Comparison of ENCODE assay signal across 8 mouse cellular contexts in the genomic region with DNA sequence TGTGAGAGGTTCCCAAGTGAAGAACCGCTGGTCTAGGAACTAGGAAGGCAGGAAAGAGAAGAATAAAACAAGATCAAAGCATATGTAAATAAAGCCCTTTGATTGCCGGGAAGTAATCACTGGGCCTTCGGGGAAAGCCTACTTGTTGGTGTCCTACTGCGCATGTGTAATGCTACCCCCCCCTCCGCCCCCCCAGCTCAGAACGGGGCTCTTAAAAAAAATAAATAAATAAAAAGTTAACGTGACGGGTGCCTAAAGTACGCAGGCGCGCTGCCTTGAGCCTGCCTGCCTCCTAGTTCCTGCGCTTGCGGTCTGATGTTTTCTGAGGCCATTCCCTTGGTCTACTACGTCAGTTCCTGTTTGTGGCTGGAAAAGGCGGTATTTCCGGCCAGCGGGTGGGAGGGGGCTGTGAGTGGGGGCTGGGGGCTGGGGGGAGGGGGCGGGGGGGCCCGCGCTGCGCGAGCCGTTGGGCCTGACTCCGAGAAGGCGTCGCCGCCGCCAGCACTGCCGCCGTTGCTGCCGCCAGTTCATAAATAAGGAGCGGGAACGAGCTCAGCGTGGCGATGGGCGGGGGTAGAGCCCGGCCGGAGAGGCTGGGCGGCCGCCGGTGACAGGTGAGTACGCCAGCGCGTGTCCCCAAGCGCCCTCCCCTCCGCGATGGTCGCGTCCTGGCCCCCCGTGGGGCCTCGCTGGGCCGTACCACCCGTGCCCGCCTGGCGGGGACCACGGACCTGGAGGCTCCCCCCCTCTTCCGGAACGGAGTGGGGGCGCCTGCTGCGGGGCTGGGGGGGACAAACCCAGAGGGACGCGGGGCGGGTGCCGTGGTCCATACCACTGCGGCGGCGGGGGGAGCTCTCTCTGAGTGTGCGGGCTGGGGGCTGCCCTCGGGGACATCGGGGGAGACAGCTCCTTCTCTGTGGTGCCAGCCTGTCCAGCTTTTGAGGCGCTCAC. TPM values are rescaled to one million over a fixed set of nuclear protein-coding genes. Genes with fewer than 3 reads are reported as not detected.
DNase-seq lines count a peak whose midpoint lies in the region; ATAC-seq and TF ChIP-seq lines count a peak whose summit lies in the region.

A gene (plus strand): TSS at position 287 of the 951 bp plus-strand sequence.

- no peaks in the 10 kb centered on the region for H3K27me3 ChIP-seq in embryonic facial prominence, embryonic 14.5 days (replicated peaks; ENCODE audit: control insufficient read depth, insufficient read depth, low read length)
- H3K27me3 ChIP-seq in heart, adult 2 months (ENCODE audit: control insufficient read depth, insufficient read depth, low read length): no peaks in the 10 kb centered on the region
- H3K27me3 ChIP-seq in limb, embryonic 15.5 days: no peaks in the 10 kb centered on the region

- H3K9me3 ChIP-seq in embryonic facial prominence, embryonic 14.5 days (ENCODE audit: control insufficient read depth, low read length): no peaks in the 10 kb centered on the region
- no peaks in the 10 kb centered on the region for H3K9me3 ChIP-seq in limb, embryonic 15.5 days

- DNase-seq in 416B (ENCODE audit: low read depth): peak; percentile 99
- peak; percentile 72 to 79 for DNase-seq in adrenal gland, postnatal 4 days (ENCODE audit: low spot score in 2 of 2)
- peak; percentile 99 for DNase-seq in embryonic facial prominence, embryonic 14.5 days (ENCODE audit: low spot score)
- peak; percentile 88 to 94 for DNase-seq in heart, adult 2 months
- DNase-seq in kidney, adult 8-10 months: peak; percentile 92 to 96
- DNase-seq in monocyte, adult 2 months (ENCODE audit: low read depth in 1 of 2, low spot score in 2 of 2): peak; percentile 75 to 77
- peak; percentile 92 to 94 for DNase-seq in spleen, postnatal 36 days (ENCODE audit: low spot score in 2 of 2)

- H3K27ac ChIP-seq in embryonic facial prominence, embryonic 14.5 days (replicated peaks; ENCODE audit: low read depth, low read length): peak within 1 kb of the TSS; percentile 98
- H3K27ac ChIP-seq in heart, adult 2 months: peak within 1 kb of the TSS; percentile 99
- peak within 1 kb of the TSS; percentile 99 for H3K27ac ChIP-seq in limb, embryonic 15.5 days

- H3K9ac ChIP-seq in embryonic facial prominence, embryonic 14.5 days (ENCODE audit: low read depth, low read length): peak within 1 kb of the TSS; percentile 86
- H3K9ac ChIP-seq in heart, adult 2 months (ENCODE audit: low read depth, low read length): peak within 1 kb of the TSS; percentile 99
- H3K9ac ChIP-seq in limb, embryonic 15.5 days: peak within 1 kb of the TSS; percentile 75

- peaks cover 13% of the 10 kb centered on the region for H3K4me1 ChIP-seq in embryonic facial prominence, embryonic 14.5 days (ENCODE audit: control insufficient read depth, insufficient read depth, low read length)
- H3K4me1 ChIP-seq in heart, adult 2 months (ENCODE audit: control insufficient read depth, insufficient read depth, low read length): peaks cover 18% of the 10 kb centered on the region
- H3K4me1 ChIP-seq in limb, embryonic 15.5 days: peaks cover 29% of the 10 kb centered on the region

- TF ChIP-seq POLR2A in heart, adult 2 months (IDR thresholded peaks at IDR 0.05; ENCODE audit: insufficient read depth, low read depth, low read length): peak; percentile 47

- H3K36me3 ChIP-seq in embryonic facial prominence, embryonic 14.5 days (ENCODE audit: control insufficient read depth, insufficient read depth, low read length): peaks cover 14% of the 10 kb centered on the region; the same call in 1 of the 2 replicates
- H3K36me3 ChIP-seq in heart, adult 2 months (ENCODE audit: control insufficient read depth, insufficient read depth, low read length): no peaks in the 10 kb centered on the region; the same call in 1 of the 2 replicates
- 0 out of 2 replicates have a peak, but pooled peaks cover 8% of the 10 kb centered on the region for H3K36me3 ChIP-seq in limb, embryonic 15.5 days

- peak; percentile 96 for ATAC-seq in embryonic facial prominence, embryonic 14.5 days (ENCODE audit: low read depth)
- ATAC-seq in limb, embryonic 15.5 days (ENCODE audit: insufficient number of reproducible peaks, low FRiP score, low TSS enrichment, low read depth): peak; percentile 91

- TF ChIP-seq CTCF in heart, adult 2 months (IDR thresholded peaks at IDR 0.05): peak; percentile 7; the same call in 1 of the 2 replicates

- H3K4me2 ChIP-seq in embryonic facial prominence, embryonic 14.5 days (ENCODE audit: low read depth, low read length): peak within 1 kb of the TSS; percentile 71
- H3K4me2 ChIP-seq in limb, embryonic 15.5 days: peak within 1 kb of the TSS; percentile 61

- intact Hi-C loops in heart, adult 2 months (cut with DNase I): loop anchor here (2.0 to 5.0 kb wide), 4 partner anchors 15 to 259 kb away; a partner anchor contains a TSS

- H3K79me2 ChIP-seq in heart, adult 2 months (replicated peaks; ENCODE audit: control insufficient read depth, insufficient read depth, low read length): peaks cover 5% of the 10 kb centered on the region

- WGBS in embryonic facial prominence, embryonic 14.5 days: 2% methylated on average over 26 of the region's 71 CpGs
- under 1% methylated on average over 66 of the region's 71 CpGs for WGBS in heart, adult 2 months
- WGBS in limb, embryonic 15.5 days: under 1% methylated on average over 60 of the region's 71 CpGs

- H3K4me3 ChIP-seq in embryonic facial prominence, embryonic 14.5 days (ENCODE audit: low read depth, low read length): peak within 1 kb of the TSS; percentile 79
- H3K4me3 ChIP-seq in heart, adult 2 months: peak within 1 kb of the TSS; percentile 95
- peak within 1 kb of the TSS; percentile 74 for H3K4me3 ChIP-seq in limb, embryonic 15.5 days

- TF ChIP-seq EP300 in heart, adult 2 months (IDR thresholded peaks at IDR 0.05; ENCODE audit: insufficient read depth, low read depth, low read length): 0 out of 2 replicates have a peak, but pooled peaks have one; percentile 44

RNA-seq across cellular contexts. Expression of the gene that starts here (rescaled TPM):
- 100 to 1,000 TPM; 195 to 220 TPM for total RNA-seq in adrenal gland, postnatal 4 days (2021)
- 114 and 123 TPM in 2 replicates for polyA plus RNA-seq in embryonic facial prominence, embryonic 14.5 days (2014; fragmentation: Nextera tagmentation; extraction: Ambion mirVana)
- 100 to 1,000 TPM; 181 to 219 TPM for total RNA-seq in heart, adult 2 months (2021)
- 134 and 181 TPM in 2 replicates for polyA plus RNA-seq in heart, adult 2 months (2012; rRNA removed)
- polyA plus RNA-seq in limb, embryonic 15.5 days (2015; fragmentation: Nextera tagmentation; extraction: Ambion mirVana): 108 and 127 TPM in 2 replicates

Comparison
In these comparisons a context has a peak if more than half of its experiments do, and no peak if none do; other contexts are left out.
1. Peak in every context shown above with its lines: DNase-seq, ATAC-seq, H3K4me3 ChIP-seq and H3K27ac ChIP-seq.